Mouse (Mus musculus) liver, embryonic 14.5 days (tissue): ENCODE measurements around the gene Rbms3. TPM values are rescaled to one million over a fixed set of nuclear protein-coding genes. Genes with fewer than 3 reads are reported as not detected.

Experiments used
- ATAC-seq: fragments of 200-750 bp; cut with Nextera tagmentation; 2 replicates; pipeline ENCODE4 v1.8.0; 2017; ENCODE audit warnings: moderate number of reproducible peaks, mild to moderate bottlenecking, moderate library complexity; ENCODE audit not compliant: insufficient read depth
- DNase-seq, 3 experiments: peaks; one replicate each; pipeline ENCODE4 v3.0.0-alpha.2; 2012 to 2013; ENCODE audit warnings: low read depth in 3 of 3, low spot score in 3 of 3
- H3K27ac ChIP-seq: fragments of 300-500 bp; sonication (generic); 2 replicates; pipeline ENCODE4 v1.5.1; 2014; ENCODE audit warnings: moderate library complexity, mild to moderate bottlenecking, control low read depth, inconsistent platforms
- H3K27me3 ChIP-seq: fragments of 300-500 bp; sonication (generic); 2 replicates; pipeline ENCODE4 v1.6.1; 2014; ENCODE audit warnings: mild to moderate bottlenecking, low read length, moderate library complexity; ENCODE audit not compliant: control insufficient read depth, insufficient read depth
- H3K36me3 ChIP-seq: fragments of 300-500 bp; sonication (generic); replicated peaks from 2 replicates; pipeline ENCODE4 v1.6.1; 2014; ENCODE audit warnings: low read depth; ENCODE audit not compliant: control insufficient read depth, insufficient read depth
- H3K4me1 ChIP-seq, 2 experiments: fragments of 200-500 bp in 1 of 2; fragments of 300-500 bp in 1 of 2; sonication (generic) in 1 of 2; replicated peaks; 2 replicates each; pipeline ENCODE4 v1.6.1; 2012 to 2014; ENCODE audit warnings: antibody characterized with exemption in 1 of 2, inconsistent platforms in 1 of 2, low read length in 1 of 2; ENCODE audit not compliant: control insufficient read depth in 2 of 2, insufficient read depth in 2 of 2
- H3K4me2 ChIP-seq: fragments of 300-500 bp; sonication (generic); 2 replicates; pipeline ENCODE4 v1.6.1; 2014; ENCODE audit warnings: low read depth, mild to moderate bottlenecking, control low read depth, moderate library complexity
- H3K4me3 ChIP-seq, 2 experiments: fragments of 200-500 bp in 1 of 2; fragments of 300-500 bp in 1 of 2; sonication (generic) in 1 of 2; 2 replicates each; pipeline ENCODE4 v1.5.1; 2012 to 2014; ENCODE audit warnings: low read depth in 2 of 2, low read length in 2 of 2, mild to moderate bottlenecking in 2 of 2, control low read depth in 1 of 2, inconsistent platforms in 1 of 2, moderate library complexity in 1 of 2; ENCODE audit not compliant: insufficient read depth in 1 of 2
- H3K9ac ChIP-seq: fragments of 300-500 bp; sonication (generic); replicated peaks from 2 replicates; pipeline ENCODE4 v1.6.1; 2014; ENCODE audit warnings: mild to moderate bottlenecking, control low read depth, moderate library complexity
- H3K9me3 ChIP-seq: fragments of 300-500 bp; sonication (generic); 2 replicates; pipeline ENCODE4 v1.6.1; 2016; ENCODE audit warnings: low read length, mixed read lengths; ENCODE audit not compliant: control insufficient read depth
- CTCF ChIP-seq: IDR thresholded peaks from 2 replicates; pipeline ENCODE4 v1.5.1; 2016; ENCODE audit warnings: antibody characterized with exemption, low read depth, control low read depth
- EP300 ChIP-seq: IDR thresholded peaks from 2 replicates; pipeline ENCODE4 v1.6.1; 2016; ENCODE audit warnings: antibody characterized with exemption, low read depth
- WGBS: fragments of 180-500 bp; shearing (Covaris S2); extraction: QIAGEN DNeasy Blood & Tissue Kit; methylation state at CpG from one replicate; pipeline ENCODE4 v1.1.7; 2014; ENCODE audit not compliant: insufficient replicate concordance; 5-methylcytosine and 5-hydroxymethylcytosine counted together
- polyA plus RNA-seq, 2 experiments: library from polyadenylated mRNA; depleted of rRNA in 1 of 2; stranded (reverse) in 1 of 2; unstranded in 1 of 2; fragments of >200 nt; fragmentation: Nextera tagmentation in 1 of 2; extraction: Ambion mirVana in 1 of 2; gene quantifications; 2 replicates each; pipeline versions ENCODE4 v1.2.1 to v1.2.3; 2012 to 2014

The Rbms3 gene
- polyA plus RNA-seq, 2 experiments: 0.88 to 2.4 TPM

- Histone ChIP-seq H3K9me3 (no peaks in the 10 kb centered on the region), H3K9ac (no peak overlapping the region), H3K27ac (no peak overlapping the region), H3K4me1 (no peaks in the 10 kb centered on the region), H3K36me3 (no peaks in the 10 kb centered on the region), H3K4me2 (no peak overlapping the region), H3K4me3 (no peak overlapping the region), H3K27me3 (no peaks in the 10 kb centered on the region)
- DNase-seq (no peak), ATAC-seq (no peak)
- TF ChIP-seq CTCF (no peak), EP300 (no peak)
- WGBS: 30% methylated on average over 9 of the region's 9 CpGs
Observed at GRCm38 (mm10) chr9:116649086-116649792, 980.5 kb downstream of the Rbms3 start.

GRCm38 (mm10) chr9:116644616-116645015 is 985.1 kb downstream of the Rbms3 start:
- Histone ChIP-seq H3K27ac (no peak overlapping the region), H3K9ac (no peak overlapping the region), H3K4me2 (no peak overlapping the region), H3K4me3 (no peak overlapping the region), H3K4me1 (no peaks in the 10 kb centered on the region), H3K36me3 (no peaks in the 10 kb centered on the region), H3K27me3 (no peaks in the 10 kb centered on the region), H3K9me3 (no peaks in the 10 kb centered on the region)
- no peak for DNase-seq
- 69% methylated on average over 8 of the region's 8 CpGs for WGBS
- no peak for TF ChIP-seq EP300
- TF ChIP-seq CTCF: no peak
- ATAC-seq: no peak

GRCm38 (mm10) chr9:116640302-116640679 is 989.4 kb downstream of the Rbms3 start:
- Histone ChIP-seq H3K27me3 (no peaks in the 10 kb centered on the region), H3K4me3 (no peak overlapping the region), H3K9ac (no peak overlapping the region), H3K9me3 (no peaks in the 10 kb centered on the region), H3K36me3 (no peaks in the 10 kb centered on the region), H3K4me1 (no peaks in the 10 kb centered on the region), H3K27ac (no peak overlapping the region), H3K4me2 (no peak overlapping the region)
- no peak for DNase-seq
- WGBS: 50% methylated on average over 4 of the region's 4 CpGs
- ATAC-seq: no peak
- TF ChIP-seq EP300 (no peak), CTCF (no peak)

- Histone ChIP-seq H3K27ac (no peak overlapping the region), H3K9ac (no peak overlapping the region), H3K4me1 (no peaks in the 10 kb centered on the region), H3K4me3 (no peak overlapping the region), H3K36me3 (no peaks in the 10 kb centered on the region), H3K4me2 (no peak overlapping the region), H3K27me3 (no peaks in the 10 kb centered on the region), H3K9me3 (no peaks in the 10 kb centered on the region)
- TF ChIP-seq EP300: no peak
- no peak for TF ChIP-seq CTCF
- no peak for ATAC-seq
- DNase-seq: no peak
- 40% methylated on average over 8 of the region's 8 CpGs for WGBS
Observed at GRCm38 (mm10) chr9:116639597-116640301, 990.0 kb downstream of the Rbms3 start.

GRCm38 (mm10) chr9:116633786-116634185 is 995.9 kb downstream of the Rbms3 start:
- Histone ChIP-seq H3K9me3 (no peaks in the 10 kb centered on the region; the same call in 1 of the 2 replicates), H3K4me2 (no peak overlapping the region), H3K9ac (no peak overlapping the region), H3K4me1 (no peaks in the 10 kb centered on the region), H3K4me3 (no peak overlapping the region), H3K27me3 (no peaks in the 10 kb centered on the region), H3K27ac (no peak overlapping the region), H3K36me3 (no peaks in the 10 kb centered on the region)
- no peak for ATAC-seq
- no peak for DNase-seq
- TF ChIP-seq EP300: no peak
- TF ChIP-seq CTCF: no peak
- 66% methylated on average over 5 of the region's 5 CpGs for WGBS
